Mouse (Mus musculus): ENCODE data around the gene Ccl6. TPM values are rescaled to one million over a fixed set of nuclear protein-coding genes. Genes with fewer than 3 reads are reported as not detected.

Ccl6 gene
- 2.8 and 3.6 TPM in 2 replicates for polyA plus RNA-seq (2012; rRNA removed)

DNA sequence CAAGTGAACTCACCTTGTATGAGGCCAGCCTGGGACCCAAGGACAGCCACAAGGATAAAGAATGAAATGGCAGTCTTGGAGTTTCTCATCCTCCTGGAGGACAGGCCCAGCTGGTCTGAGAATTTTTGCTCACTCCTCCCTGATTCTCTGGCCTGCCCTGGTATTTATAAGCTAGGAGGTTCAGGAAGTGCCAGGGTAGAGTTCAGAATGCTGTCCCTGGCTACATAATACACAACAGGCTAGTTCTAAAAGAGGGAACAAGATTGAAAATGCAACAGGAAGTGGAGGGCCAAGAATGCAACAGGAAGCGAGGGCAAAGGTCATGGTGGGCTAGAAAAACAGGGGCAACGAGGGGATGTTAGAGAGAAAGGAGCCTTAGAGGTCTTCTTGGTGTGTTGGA is at the start of gene Ccl6:
Ccl6 (minus strand) TSS at position 235 of the 400 bp plus-strand sequence.
- no peak for TF ChIP-seq POLR2A (IDR thresholded peaks at IDR 0.05; ENCODE audit: extremely low read depth, insufficient read depth, low read length)
- no peak for TF ChIP-seq CTCF (IDR thresholded peaks at IDR 0.05; ENCODE audit: extremely low read depth, insufficient read depth, low read length)
- no peak within 1 kb of the TSS for H3K4me3 ChIP-seq (ENCODE audit: insufficient read depth, low read length)
- H3K27ac ChIP-seq (ENCODE audit: insufficient read depth, low read length) = 0 out of 2 replicates have a peak within 1 kb of the TSS, but pooled peaks have one; percentile 23
- no peaks in the 10 kb centered on the region for H3K4me1 ChIP-seq (ENCODE audit: control insufficient read depth, insufficient read depth, low read length)

- TF ChIP-seq CTCF (IDR thresholded peaks at IDR 0.05; ENCODE audit: extremely low read depth, insufficient read depth, low read length) (no peak), POLR2A (IDR thresholded peaks at IDR 0.05; ENCODE audit: extremely low read depth, insufficient read depth, low read length) (no peak)
- H3K27ac ChIP-seq (ENCODE audit: insufficient read depth, low read length) = no peak overlapping the region
- no peak overlapping the region for H3K4me3 ChIP-seq (ENCODE audit: insufficient read depth, low read length)
- no peaks in the 10 kb centered on the region for H3K4me1 ChIP-seq (ENCODE audit: control insufficient read depth, insufficient read depth, low read length)
Observed at GRCm38 (mm10) chr11:83641216-83641615, 48.3 kb upstream of the Ccl6 start.

GRCm38 (mm10) chr11:83640141-83640540 is 47.3 kb upstream of the Ccl6 start:
- no peak overlapping the region for H3K27ac ChIP-seq (ENCODE audit: insufficient read depth, low read length)
- TF ChIP-seq POLR2A (IDR thresholded peaks at IDR 0.05; ENCODE audit: extremely low read depth, insufficient read depth, low read length) (no peak), CTCF (IDR thresholded peaks at IDR 0.05; ENCODE audit: extremely low read depth, insufficient read depth, low read length) (no peak)
- no peak overlapping the region for H3K4me3 ChIP-seq (ENCODE audit: insufficient read depth, low read length)
- H3K4me1 ChIP-seq (ENCODE audit: control insufficient read depth, insufficient read depth, low read length) = no peaks in the 10 kb centered on the region

DNA sequence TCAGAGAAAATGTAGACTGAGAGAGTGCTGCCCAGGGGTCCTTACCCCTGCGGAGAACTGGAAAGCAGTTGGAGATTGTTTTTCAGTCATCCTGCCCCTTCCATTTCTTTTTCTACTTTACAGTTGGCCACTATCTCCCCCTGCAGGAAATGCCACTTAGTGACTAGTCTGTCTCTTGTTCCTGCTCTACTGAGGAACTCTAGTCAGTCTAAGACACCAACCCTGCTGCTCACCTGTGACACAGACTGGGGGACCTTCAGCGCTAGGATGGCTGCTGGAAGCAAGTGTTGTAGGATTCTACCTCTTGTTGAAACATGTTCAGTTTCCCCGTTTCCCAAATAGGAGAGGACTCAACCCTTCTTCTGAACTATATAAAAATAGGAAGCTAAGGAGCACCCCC is 46.6 kb upstream of the Ccl6 start:
- H3K27ac ChIP-seq (ENCODE audit: insufficient read depth, low read length) = no peak overlapping the region
- H3K4me3 ChIP-seq (ENCODE audit: insufficient read depth, low read length) = no peak overlapping the region
- TF ChIP-seq POLR2A (IDR thresholded peaks at IDR 0.05; ENCODE audit: extremely low read depth, insufficient read depth, low read length) = no peak
- TF ChIP-seq CTCF (IDR thresholded peaks at IDR 0.05; ENCODE audit: extremely low read depth, insufficient read depth, low read length) = no peak
- no peaks in the 10 kb centered on the region for H3K4me1 ChIP-seq (ENCODE audit: control insufficient read depth, insufficient read depth, low read length)

GRCm38 (mm10) chr11:83638934-83639333 is 46.0 kb upstream of the Ccl6 start:
- TF ChIP-seq CTCF (IDR thresholded peaks at IDR 0.05; ENCODE audit: extremely low read depth, insufficient read depth, low read length) (no peak), POLR2A (IDR thresholded peaks at IDR 0.05; ENCODE audit: extremely low read depth, insufficient read depth, low read length) (no peak)
- Histone ChIP-seq H3K4me1 (ENCODE audit: control insufficient read depth, insufficient read depth, low read length) (peaks cover 2% of the 10 kb centered on the region), H3K27ac (ENCODE audit: insufficient read depth, low read length) (no peak overlapping the region), H3K4me3 (ENCODE audit: insufficient read depth, low read length) (no peak overlapping the region)

GRCm38 (mm10) chr11:83636742-83637235 is 43.9 kb upstream of the Ccl6 start:
- Histone ChIP-seq H3K4me3 (ENCODE audit: insufficient read depth, low read length) (no peak overlapping the region), H3K4me1 (ENCODE audit: control insufficient read depth, insufficient read depth, low read length) (peaks cover 2% of the 10 kb centered on the region), H3K27ac (ENCODE audit: insufficient read depth, low read length) (no peak overlapping the region)
- TF ChIP-seq CTCF (IDR thresholded peaks at IDR 0.05; ENCODE audit: extremely low read depth, insufficient read depth, low read length) = no peak
- TF ChIP-seq POLR2A (IDR thresholded peaks at IDR 0.05; ENCODE audit: extremely low read depth, insufficient read depth, low read length) = no peak

GRCm38 (mm10) chr11:83634898-83635297 is 42.0 kb upstream of the Ccl6 start:
- Histone ChIP-seq H3K4me1 (ENCODE audit: control insufficient read depth, insufficient read depth, low read length) (peaks cover 2% of the 10 kb centered on the region), H3K27ac (ENCODE audit: insufficient read depth, low read length) (no peak overlapping the region), H3K4me3 (ENCODE audit: insufficient read depth, low read length) (no peak overlapping the region)
- TF ChIP-seq POLR2A (IDR thresholded peaks at IDR 0.05; ENCODE audit: extremely low read depth, insufficient read depth, low read length) = no peak
- TF ChIP-seq CTCF (IDR thresholded peaks at IDR 0.05; ENCODE audit: extremely low read depth, insufficient read depth, low read length) = no peak

DNA sequence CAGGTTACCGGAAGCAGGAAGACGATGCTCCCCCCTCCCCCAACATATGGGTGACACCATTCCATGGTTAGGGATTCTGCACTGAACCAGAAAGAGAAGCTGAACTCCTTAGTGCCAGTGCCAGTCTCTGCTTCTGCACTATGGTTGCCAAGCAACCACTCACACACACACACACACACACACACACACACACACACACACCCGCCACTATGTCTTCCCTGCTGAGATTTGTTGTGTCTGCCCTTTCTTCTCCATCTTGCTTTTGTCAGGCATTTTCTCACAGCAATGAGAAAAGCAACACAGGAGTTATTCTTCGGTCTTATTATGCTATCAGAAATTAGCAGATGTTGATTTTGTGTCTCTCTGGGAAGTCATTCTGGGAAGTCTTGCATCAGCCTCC is 41.5 kb upstream of the Ccl6 start:
- H3K27ac ChIP-seq (ENCODE audit: insufficient read depth, low read length) = no peak overlapping the region
- TF ChIP-seq POLR2A (IDR thresholded peaks at IDR 0.05; ENCODE audit: extremely low read depth, insufficient read depth, low read length) = no peak
- no peak for TF ChIP-seq CTCF (IDR thresholded peaks at IDR 0.05; ENCODE audit: extremely low read depth, insufficient read depth, low read length)
- H3K4me1 ChIP-seq (ENCODE audit: control insufficient read depth, insufficient read depth, low read length) = peaks cover 2% of the 10 kb centered on the region
- no peak overlapping the region for H3K4me3 ChIP-seq (ENCODE audit: insufficient read depth, low read length)

GRCm38 (mm10) chr11:83632744-83633143 is 39.9 kb upstream of the Ccl6 start:
- Histone ChIP-seq H3K4me3 (ENCODE audit: insufficient read depth, low read length) (no peak overlapping the region), H3K27ac (ENCODE audit: insufficient read depth, low read length) (no peak overlapping the region), H3K4me1 (ENCODE audit: control insufficient read depth, insufficient read depth, low read length) (peaks cover 2% of the 10 kb centered on the region)
- TF ChIP-seq POLR2A (IDR thresholded peaks at IDR 0.05; ENCODE audit: extremely low read depth, insufficient read depth, low read length) (no peak), CTCF (IDR thresholded peaks at IDR 0.05; ENCODE audit: extremely low read depth, insufficient read depth, low read length) (no peak)

GRCm38 (mm10) chr11:83631065-83631464 is 38.2 kb upstream of the Ccl6 start:
- Histone ChIP-seq H3K27ac (ENCODE audit: insufficient read depth, low read length) (no peak overlapping the region), H3K4me3 (ENCODE audit: insufficient read depth, low read length) (no peak overlapping the region), H3K4me1 (ENCODE audit: control insufficient read depth, insufficient read depth, low read length) (peaks cover 2% of the 10 kb centered on the region)
- no peak for TF ChIP-seq CTCF (IDR thresholded peaks at IDR 0.05; ENCODE audit: extremely low read depth, insufficient read depth, low read length)
- TF ChIP-seq POLR2A (IDR thresholded peaks at IDR 0.05; ENCODE audit: extremely low read depth, insufficient read depth, low read length) = no peak

All from cortical plate, adult 2 months (tissue).